Mouse (Mus musculus) retina, embryonic 14.5 days (tissue): ENCODE data around the gene Gale.
A peak's percentile ranks its signal among the peaks of the same experiment; 100 is the strongest.
"Not testable (repeated sequence)": the region's sequence is repeated elsewhere in the genome, so short reads cannot be mapped to it uniquely, and the experiment has no call there.

Source experiments
- DNase-seq: peaks from one replicate; pipeline ENCODE4 v3.0.0-alpha.2; 2015; ENCODE audit warnings: low spot score

Gene Gale

DNA sequence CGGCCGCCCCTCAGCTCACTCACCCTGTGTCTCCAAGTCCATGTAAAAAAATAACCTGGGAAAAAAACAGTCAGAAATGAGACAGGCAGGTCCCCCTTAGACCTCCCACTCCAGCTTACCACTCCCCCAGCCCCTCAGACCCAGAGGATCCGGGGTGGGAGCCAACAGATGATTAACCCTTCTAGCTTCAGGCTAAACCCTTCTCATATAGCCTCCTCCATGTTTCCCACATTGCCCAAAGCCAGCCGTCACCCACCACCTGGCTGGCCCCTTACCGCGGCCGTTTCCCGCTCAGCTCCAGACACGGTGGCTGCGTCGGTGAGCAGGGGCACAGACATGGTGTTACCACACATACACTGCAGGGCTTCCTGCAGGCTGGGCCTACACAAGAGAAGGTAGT is 7.1 kb downstream of the Gale start:
- no peak for DNase-seq

- DNase-seq = no peak
Measured at GRCm38 (mm10) chr4:135971805-135972555, 8.5 kb downstream of the Gale start.

DNA sequence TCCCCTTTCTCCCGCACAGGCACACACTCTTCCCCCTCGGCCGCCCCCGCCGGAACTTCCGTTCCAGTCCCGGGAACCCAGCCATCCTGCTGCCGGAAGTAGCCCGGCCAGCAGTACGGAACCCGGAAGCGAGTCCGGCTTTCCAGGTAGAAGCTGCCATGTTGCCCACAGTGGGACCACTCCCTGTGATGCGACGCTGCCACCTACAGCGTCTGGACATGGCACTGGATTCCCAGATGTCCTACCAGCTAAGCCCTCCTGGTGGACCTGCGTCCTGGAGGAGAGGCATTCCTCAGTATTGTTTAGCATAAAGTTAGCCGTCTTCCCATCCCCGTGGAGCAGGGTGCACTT is 9.0 kb downstream of the Gale start, which contains the start of gene Lypla2:
TSS of gene Lypla2 (minus strand) at position 71 of the 351 bp plus-strand sequence.
- peak; percentile 81 for DNase-seq

DNA sequence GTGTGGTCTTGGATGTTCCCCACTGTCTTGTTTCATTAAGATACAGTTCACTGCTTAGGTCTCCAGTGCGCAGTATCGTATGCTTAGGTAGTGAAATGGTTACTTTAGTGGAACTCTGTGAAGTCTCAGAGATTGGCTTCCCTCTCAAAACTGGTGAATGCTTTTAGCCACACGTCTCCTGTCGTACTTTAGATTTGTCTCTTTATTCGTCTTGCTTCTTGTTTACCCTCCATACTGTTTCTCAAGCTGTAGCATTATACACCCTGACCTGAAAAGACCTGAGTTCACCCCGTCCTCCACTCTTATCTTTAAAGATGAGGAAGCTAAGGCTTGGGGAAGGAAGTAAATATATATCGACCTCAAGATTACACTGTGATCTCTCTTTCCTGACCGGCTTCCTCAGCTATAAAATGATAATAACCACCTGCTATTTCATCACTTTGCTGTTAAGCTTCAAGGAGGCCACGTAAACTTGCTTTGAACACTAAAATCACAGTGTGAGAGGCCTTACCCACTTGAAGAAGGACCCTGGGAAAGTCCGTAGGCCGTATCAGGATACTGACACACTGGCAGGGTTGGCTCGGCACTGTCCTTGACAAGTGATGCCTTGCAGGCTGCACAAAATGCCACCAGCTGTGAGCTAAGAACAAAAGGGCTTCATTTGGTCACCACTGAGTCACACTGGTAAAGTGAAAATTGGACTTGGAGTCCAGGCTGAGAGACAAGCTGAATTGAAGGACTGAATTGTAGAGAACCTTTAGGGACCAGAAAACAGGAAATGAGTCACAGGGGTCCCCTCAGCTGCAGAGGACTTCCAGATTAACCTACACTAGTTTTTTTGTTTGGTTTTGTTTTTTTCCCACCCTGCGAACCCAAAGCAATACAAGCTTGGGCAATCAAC is 9.6 kb downstream of the Gale start:
- no peak for DNase-seq

- no peak for DNase-seq
Measured at GRCm38 (mm10) chr4:135976146-135976545, 12.6 kb downstream of the Gale start.

DNA sequence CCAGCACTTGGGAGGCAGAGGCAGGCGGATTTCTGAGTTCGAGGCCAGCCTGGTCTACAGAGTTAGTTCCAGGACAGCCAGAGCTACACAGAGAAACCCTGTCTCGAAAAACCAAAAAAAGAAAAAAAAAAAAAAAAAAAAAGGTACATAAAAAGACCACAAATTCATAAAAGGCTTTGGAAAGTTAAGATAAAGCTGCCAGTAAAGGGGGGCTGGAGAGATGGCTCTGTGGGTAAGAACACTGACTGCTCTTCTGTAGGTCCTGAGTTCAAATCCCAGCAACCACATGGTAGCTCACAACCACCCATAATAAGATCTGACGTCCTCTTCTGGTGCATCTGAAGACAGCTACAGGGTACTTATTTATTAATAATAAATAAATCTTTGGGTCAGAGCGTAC is 16.7 kb downstream of the Gale start:
- not testable (repeated sequence) for DNase-seq

- no peak for DNase-seq
Measured at GRCm38 (mm10) chr4:135981524-135982063, 18.1 kb downstream of the Gale start.

DNA sequence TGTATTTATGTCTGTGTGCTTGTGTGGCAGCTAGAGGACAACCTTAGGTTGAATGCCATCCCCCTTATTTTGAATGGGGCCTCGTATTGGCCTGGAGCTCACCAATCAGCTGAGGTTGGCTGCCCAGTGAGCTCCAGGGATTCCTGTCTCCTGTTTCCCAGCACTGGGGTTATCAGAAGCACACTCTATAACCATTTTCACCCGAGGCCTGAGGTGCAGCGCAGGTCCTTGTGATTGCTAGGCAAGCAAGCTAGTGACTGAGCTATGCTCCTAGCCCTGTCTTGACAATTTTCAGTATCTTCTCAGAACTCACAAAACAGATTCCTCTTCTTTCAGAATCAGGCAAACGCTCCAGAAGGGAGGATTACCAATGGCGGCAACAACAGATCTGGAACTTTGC is 21.0 kb downstream of the Gale start:
- DNase-seq = no peak

- DNase-seq = no peak
Measured at GRCm38 (mm10) chr4:135985193-135985592, 21.7 kb downstream of the Gale start.

DNA sequence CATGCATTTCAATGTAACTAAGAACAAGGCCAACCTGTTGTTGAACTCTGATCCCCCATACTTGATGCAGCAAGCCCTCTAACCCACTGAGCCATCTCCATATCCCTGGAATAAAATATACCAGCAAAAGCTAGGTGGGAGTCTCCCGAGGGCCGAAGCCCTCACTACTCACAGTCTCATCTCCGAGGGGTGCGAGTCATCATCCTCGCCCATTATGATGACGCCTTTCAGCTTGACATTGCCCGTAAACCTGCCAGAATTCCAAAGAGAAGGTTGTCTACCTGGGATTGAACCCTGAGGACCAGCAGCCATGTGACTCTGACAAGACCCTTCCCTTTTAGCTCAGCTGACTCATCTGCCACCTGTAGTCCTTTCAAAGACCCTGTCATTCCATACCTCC is 22.2 kb downstream of the Gale start:
- DNase-seq = no peak

DNA sequence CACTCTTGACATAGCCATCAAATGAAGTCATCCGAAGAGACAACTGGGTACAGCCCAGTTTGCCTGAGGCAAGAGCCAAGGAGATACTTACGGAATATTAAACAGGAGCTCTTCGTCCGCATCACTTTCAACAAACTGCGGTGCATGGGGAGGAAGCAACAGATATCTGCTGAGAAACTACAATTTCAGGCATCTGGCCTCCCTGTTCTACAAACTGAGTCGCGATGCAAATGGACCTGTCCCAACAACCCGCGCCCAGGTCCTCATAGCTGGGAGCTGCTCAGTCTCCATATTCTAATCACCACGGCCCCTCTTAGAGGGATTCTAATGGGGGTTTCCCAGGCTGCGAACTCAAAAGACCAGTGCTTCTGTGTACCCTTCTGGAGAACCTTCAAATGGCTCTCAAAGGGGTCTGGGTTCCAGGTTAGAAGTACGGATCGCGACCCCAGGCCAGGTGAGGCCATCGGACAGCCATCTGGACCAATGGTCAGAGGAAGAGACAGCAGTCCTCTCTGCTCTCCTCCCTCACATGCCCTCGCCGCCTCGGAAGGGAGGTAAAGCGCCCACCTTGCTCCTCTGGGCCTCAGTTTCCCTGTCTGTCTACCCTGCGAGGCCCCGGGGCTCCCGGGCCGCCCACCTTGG is 22.9 kb downstream of the Gale start:
- DNase-seq = peak; percentile 21

- DNase-seq = peak; percentile 93
Measured at GRCm38 (mm10) chr4:135986943-135987710, 23.6 kb downstream of the Gale start, which contains the start of gene Pithd1. Gene Pithd1 (minus strand): TSS chr4:135987264.

DNA sequence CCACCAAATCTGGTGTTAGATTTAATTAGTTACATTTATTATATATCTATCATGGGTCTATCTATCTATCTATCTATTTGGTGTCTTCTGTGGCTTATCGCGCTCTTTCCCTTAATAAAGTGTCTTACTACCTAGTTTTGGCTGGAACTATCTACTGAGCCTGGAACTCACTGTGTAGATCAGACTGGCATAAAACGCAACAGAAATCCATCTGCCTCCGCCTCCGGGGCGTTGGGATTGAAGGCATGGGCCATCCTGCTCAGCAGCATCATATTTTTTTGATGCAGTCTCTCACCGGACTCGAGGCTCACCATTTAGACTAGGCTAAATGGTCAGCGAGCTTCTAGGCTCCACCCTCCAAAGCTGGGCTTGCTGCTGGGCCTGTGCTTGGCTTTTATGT is 24.2 kb downstream of the Gale start:
- no peak for DNase-seq

DNA sequence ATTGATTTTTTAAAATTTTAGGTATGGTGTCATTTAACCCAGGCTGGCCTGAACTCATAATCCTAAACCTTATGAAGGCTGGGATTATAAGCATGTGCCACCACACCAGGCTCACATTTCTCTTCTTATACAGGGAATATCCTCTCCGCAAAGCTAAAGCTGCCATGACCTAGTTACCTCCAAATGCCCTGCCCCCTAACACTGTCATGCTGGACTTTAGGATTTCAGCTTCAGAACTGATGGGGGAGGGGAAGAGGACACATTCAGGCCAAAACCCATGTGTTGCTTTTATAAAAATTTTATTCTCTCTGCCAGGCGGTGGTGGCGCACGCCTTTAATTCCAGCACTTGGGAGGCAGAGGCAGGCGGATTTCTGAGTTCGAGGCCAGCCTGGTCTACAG is 30.4 kb downstream of the Gale start:
- DNase-seq = peak; percentile 20

DNA sequence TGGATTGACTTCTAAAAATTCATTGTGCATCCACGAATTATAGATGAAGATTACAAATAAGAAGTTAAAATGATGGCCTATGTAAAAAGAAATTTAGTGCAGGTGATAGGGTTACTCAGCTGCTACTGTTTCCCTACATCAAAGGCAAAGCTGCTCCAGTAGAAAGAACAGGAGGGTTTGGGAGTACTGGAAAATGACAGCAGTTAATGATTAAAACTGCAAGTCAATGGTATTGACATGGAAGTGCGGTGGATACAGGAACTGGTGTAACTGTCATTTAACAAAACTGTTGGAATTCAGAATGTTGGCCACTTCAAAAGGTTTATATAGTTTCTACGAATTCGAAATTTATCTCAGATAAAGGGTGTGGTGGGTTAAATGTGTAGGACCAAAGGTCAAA is 31.6 kb downstream of the Gale start:
- no peak for DNase-seq

- DNase-seq = no peak
Measured at GRCm38 (mm10) chr4:136004107-136004675, 40.7 kb downstream of the Gale start.

DNA sequence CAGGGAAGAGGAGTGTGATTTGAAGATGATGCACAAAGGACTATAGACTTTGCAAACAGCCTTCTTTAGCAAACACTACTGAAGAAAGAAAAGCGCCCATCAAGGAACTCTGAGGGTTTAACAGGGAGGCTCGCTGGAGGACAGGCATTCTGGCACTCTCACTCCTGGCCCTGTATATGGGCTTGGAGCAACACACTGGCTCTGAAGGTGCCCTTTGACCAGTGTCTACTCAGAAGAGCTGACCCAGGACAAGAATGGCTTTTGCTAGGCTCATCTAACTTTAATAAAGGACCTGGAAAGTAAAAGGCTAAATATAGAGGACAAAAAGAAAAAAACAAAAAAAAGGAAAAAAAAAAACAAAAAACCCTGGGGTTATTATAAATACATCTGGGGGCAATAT is 41.4 kb downstream of the Gale start:
- DNase-seq = no peak

DNA sequence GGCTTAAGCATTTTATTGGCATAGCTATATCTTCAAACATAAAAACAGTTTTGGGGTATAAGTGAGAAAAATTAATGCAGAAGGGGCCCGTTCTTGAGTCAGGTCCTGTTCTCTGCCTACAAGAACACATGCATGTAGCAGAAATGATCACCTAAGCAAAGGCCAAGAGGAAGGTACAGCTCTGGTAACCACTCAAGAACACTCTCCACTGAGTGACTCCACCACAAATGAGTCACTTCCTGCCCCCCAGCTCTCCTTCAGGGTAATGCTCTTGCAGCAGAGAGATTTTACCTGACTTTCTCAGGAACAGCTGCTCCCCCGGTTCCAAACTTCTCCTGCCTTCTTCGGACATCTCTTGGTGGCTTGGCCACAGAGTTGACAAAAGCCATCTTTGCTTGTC is 43.3 kb downstream of the Gale start:
- no peak for DNase-seq

DNA sequence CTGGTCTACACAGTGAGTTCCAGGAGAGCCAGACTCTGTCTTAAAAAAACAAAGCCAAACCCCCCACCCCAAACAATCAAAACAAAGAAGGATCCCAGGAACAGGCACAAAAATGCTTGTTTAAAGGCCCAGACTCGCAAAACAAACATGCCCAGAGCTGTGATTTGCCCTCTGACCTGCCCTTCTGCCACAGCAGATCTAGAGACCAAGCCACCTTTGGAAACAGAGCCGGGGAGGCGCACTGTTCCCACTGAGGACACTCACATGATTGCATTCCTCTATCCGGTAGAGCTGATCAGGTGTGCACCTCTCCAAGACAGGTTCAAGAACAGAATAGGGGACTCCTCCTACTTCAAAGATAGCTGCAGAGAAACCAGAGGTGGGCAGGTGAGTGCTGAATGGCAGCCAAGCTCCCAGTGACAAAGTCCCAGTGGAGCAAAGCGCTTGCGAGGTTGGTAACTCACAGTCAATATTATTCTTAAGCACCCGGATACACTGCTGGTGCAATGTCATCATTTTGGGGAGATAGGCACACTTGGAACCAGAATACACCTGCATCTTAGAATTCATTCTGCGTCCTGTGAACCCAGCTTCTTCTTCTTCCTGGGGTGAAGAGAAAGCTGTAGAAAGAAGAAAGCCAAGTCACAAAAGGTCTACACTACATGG is 45.4 kb downstream of the Gale start:
- no peak for DNase-seq

GRCm38 (mm10) chr4:136010586-136010985 is 47.1 kb downstream of the Gale start:
- DNase-seq = no peak
